Mouse (Mus musculus) lung, embryonic 14.5 days (tissue): ENCODE data around the gene Mymx. TPM values are rescaled to one million over a fixed set of nuclear protein-coding genes. Genes with fewer than 3 reads are reported as not detected.
A peak's percentile ranks its signal among the peaks of the same experiment; 100 is the strongest.

Source experiments
- ATAC-seq: fragments of 200-750 bp; cut with Nextera tagmentation; 2 replicates; pipeline ENCODE4 v1.8.0; 2017; ENCODE audit warnings: mild to moderate bottlenecking, moderate TSS enrichment, moderate library complexity; ENCODE audit not compliant: insufficient read depth
- DNase-seq: peaks from one replicate; pipeline ENCODE4 v3.0.0-alpha.2; 2015
- H3K27ac ChIP-seq: fragments of 300-500 bp; sonication (generic); 2 replicates; pipeline ENCODE4 v1.5.1; 2014; ENCODE audit warnings: low read depth, mild to moderate bottlenecking, moderate library complexity
- H3K27me3 ChIP-seq: fragments of 300-500 bp; sonication (generic); 2 replicates; pipeline ENCODE4 v1.6.1; 2014; ENCODE audit warnings: low read length, control low read depth; ENCODE audit not compliant: insufficient read depth
- H3K36me3 ChIP-seq: fragments of 300-500 bp; sonication (generic); 2 replicates; pipeline ENCODE4 v1.6.1; 2014; ENCODE audit warnings: control low read depth; ENCODE audit not compliant: insufficient read depth
- H3K4me1 ChIP-seq: fragments of 300-500 bp; sonication (generic); 2 replicates; pipeline ENCODE4 v1.6.1; 2014; ENCODE audit warnings: antibody characterized with exemption, control low read depth; ENCODE audit not compliant: insufficient read depth
- H3K4me2 ChIP-seq: fragments of 300-500 bp; sonication (generic); 2 replicates; pipeline ENCODE4 v1.6.1; 2014; ENCODE audit warnings: mild to moderate bottlenecking
- H3K4me3 ChIP-seq: fragments of 300-500 bp; sonication (generic); 2 replicates; pipeline ENCODE4 v1.5.1; 2014; ENCODE audit warnings: low read depth, low read length
- H3K9ac ChIP-seq: fragments of 300-500 bp; sonication (generic); 2 replicates; pipeline ENCODE4 v1.6.1; 2014
- H3K9me3 ChIP-seq: fragments of 300-500 bp; sonication (generic); 2 replicates; pipeline ENCODE4 v1.6.1; 2016; ENCODE audit warnings: low read depth, low read length, control low read depth
- CTCF ChIP-seq: IDR thresholded peaks from 2 replicates; pipeline ENCODE4 v1.5.1; 2016; ENCODE audit warnings: antibody characterized with exemption, low read depth
- WGBS: fragments of 180-500 bp; shearing (Covaris S2); extraction: QIAGEN DNeasy Blood & Tissue Kit; methylation state at CpG from one replicate; pipeline ENCODE4 v1.1.7; 2014; 5-methylcytosine and 5-hydroxymethylcytosine counted together
- polyA plus RNA-seq: library from polyadenylated mRNA; unstranded; fragments of >200 nt; fragmentation: Nextera tagmentation; extraction: Ambion mirVana; gene quantifications from 2 replicates; pipeline ENCODE4 v1.2.1, GENCODE M21; 2014

Gene Mymx
- polyA plus RNA-seq, 1 experiment from 2014 or later, result not detected

DNA sequence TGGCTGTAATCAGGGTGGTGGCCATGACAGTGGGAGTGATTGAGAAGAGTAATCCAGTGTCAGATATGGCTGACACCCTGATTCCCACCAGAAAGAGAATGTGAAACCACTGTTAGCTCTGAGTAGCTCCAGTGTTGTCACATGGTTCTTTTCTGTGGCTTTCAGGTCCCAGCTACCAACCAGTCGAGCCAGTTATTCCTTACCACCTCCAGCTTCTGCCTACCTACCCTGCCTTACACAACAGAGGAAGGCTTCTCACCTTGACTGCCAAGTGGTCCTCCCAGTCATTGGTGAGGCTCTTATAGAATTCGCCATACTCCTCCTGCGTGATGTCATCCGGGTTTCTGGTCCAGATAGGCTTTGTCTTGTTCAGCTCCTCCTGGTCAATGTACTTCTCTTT lies 31.9 kb downstream of the Mymx start:
- H3K27me3 ChIP-seq, result no peaks in the 10 kb centered on the region
- peaks cover 74% of the 10 kb centered on the region for H3K36me3 ChIP-seq
- H3K4me2 ChIP-seq, result peak overlapping the region; percentile 12; the same call in 1 of the 2 replicates
- H3K4me1 ChIP-seq, result peaks cover 10% of the 10 kb centered on the region; the same call in 1 of the 2 replicates
- H3K4me3 ChIP-seq, result no peak overlapping the region
- H3K9ac ChIP-seq, result no peak overlapping the region
- 72% methylated on average over 4 of the region's 4 CpGs for WGBS
- no peak for TF ChIP-seq CTCF
- no peak for DNase-seq
- no peaks in the 10 kb centered on the region for H3K9me3 ChIP-seq
- H3K27ac ChIP-seq, result no peak overlapping the region
- no peak for ATAC-seq

- no peak overlapping the region for H3K4me2 ChIP-seq
- peaks cover 76% of the 10 kb centered on the region for H3K36me3 ChIP-seq
- H3K9me3 ChIP-seq, result no peaks in the 10 kb centered on the region
- no peak overlapping the region for H3K9ac ChIP-seq
- ATAC-seq (no peak), DNase-seq (no peak)
- no peak overlapping the region for H3K27ac ChIP-seq
- H3K27me3 ChIP-seq, result no peaks in the 10 kb centered on the region
- TF ChIP-seq CTCF, result no peak
- H3K4me1 ChIP-seq, result peaks cover 11% of the 10 kb centered on the region
- WGBS, result 85% methylated on average over 12 of the region's 12 CpGs
- no peak overlapping the region for H3K4me3 ChIP-seq
These were observed 32.9 kb downstream of the Mymx start for GRCm38 (mm10) chr17:45568990-45569389.

- no peak overlapping the region for H3K9ac ChIP-seq
These were observed 34.7 kb downstream of the Mymx start for GRCm38 (mm10) chr17:45567162-45567601.

GRCm38 (mm10) chr17:45566360-45567161 lies 35.3 kb downstream of the Mymx start:
- H3K9me3 ChIP-seq, result no peaks in the 10 kb centered on the region
- peak; percentile 58 for DNase-seq
- 0 out of 2 replicates have a peak, but pooled peaks have one; percentile 1 for ATAC-seq
- no peak for TF ChIP-seq CTCF
- no peaks in the 10 kb centered on the region for H3K27me3 ChIP-seq
- no peak overlapping the region; the same call in 1 of the 2 replicates for H3K4me3 ChIP-seq
- peaks cover 10% of the 10 kb centered on the region for H3K4me1 ChIP-seq
- H3K36me3 ChIP-seq, result peaks cover 68% of the 10 kb centered on the region
- H3K9ac ChIP-seq, result no peak overlapping the region
- H3K4me2 ChIP-seq, result no peak overlapping the region
- H3K27ac ChIP-seq, result no peak overlapping the region
- 55% methylated on average over 18 of the region's 18 CpGs for WGBS

More at GRCm38 (mm10) chr17:45567162-45567601, 34.7 kb downstream of the Mymx start:
- ATAC-seq (peak; percentile 16), DNase-seq (peak; percentile 56)
- H3K27ac ChIP-seq, result no peak overlapping the region
- peaks cover 11% of the 10 kb centered on the region for H3K4me1 ChIP-seq
- peak; percentile 28; the same call in 1 of the 2 replicates for TF ChIP-seq CTCF
- no peaks in the 10 kb centered on the region for H3K9me3 ChIP-seq
- no peak overlapping the region for H3K4me2 ChIP-seq
- H3K27me3 ChIP-seq, result no peaks in the 10 kb centered on the region
- peaks cover 74% of the 10 kb centered on the region for H3K36me3 ChIP-seq
- 22% methylated on average over 4 of the region's 4 CpGs for WGBS
- peak overlapping the region; percentile 4; the same call in 1 of the 2 replicates for H3K4me3 ChIP-seq

- Histone ChIP-seq H3K4me3 (no peak overlapping the region), H3K4me2 (no peak overlapping the region), H3K27me3 (no peaks in the 10 kb centered on the region), H3K4me1 (peaks cover 7% of the 10 kb centered on the region), H3K36me3 (peaks cover 62% of the 10 kb centered on the region), H3K9me3 (no peaks in the 10 kb centered on the region), H3K9ac (no peak overlapping the region), H3K27ac (no peak overlapping the region)
- TF ChIP-seq CTCF, result no peak
- 52% methylated on average over 1 of the region's 1 CpGs for WGBS
- ATAC-seq, result no peak
- DNase-seq, result no peak
These were observed 35.9 kb downstream of the Mymx start for GRCm38 (mm10) chr17:45566031-45566359.

DNA sequence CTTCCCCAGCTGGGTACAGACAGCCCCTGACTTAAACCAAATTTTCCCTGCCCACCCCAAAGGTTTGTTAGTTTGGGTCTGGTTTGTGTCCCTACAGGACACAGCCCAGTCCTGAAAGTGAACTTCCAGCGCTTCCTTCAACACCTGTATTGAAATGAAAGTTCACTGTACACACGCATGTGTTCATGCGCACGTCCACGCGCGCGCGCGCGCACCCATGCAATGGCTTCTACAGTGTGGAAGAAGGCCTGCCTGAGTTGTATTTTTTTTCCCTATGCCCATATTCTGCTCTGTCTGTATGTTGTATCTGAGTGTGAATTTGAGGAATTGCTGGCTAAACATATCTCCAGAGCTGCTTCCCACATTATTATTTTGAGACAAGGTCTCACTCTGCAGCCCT lies 36.8 kb downstream of the Mymx start:
- Histone ChIP-seq H3K27ac (peak overlapping the region; percentile 72; the same call in 1 of the 2 replicates), H3K9me3 (no peaks in the 10 kb centered on the region), H3K9ac (peak overlapping the region; percentile 91), H3K4me2 (peak overlapping the region; percentile 98), H3K27me3 (no peaks in the 10 kb centered on the region), H3K4me3 (peak overlapping the region; percentile 74), H3K36me3 (peaks cover 53% of the 10 kb centered on the region), H3K4me1 (peaks cover 7% of the 10 kb centered on the region)
- ATAC-seq (no peak), DNase-seq (no peak)
- no peak for TF ChIP-seq CTCF
- WGBS, result 94% methylated on average over 11 of the region's 11 CpGs

GRCm38 (mm10) chr17:45564531-45565084 lies 37.3 kb downstream of the Mymx start:
- ATAC-seq (no peak), DNase-seq (peak; percentile 30)
- H3K4me1 ChIP-seq, result peaks cover 7% of the 10 kb centered on the region
- H3K9ac ChIP-seq, result peak overlapping the region; percentile 91
- H3K4me2 ChIP-seq, result peak overlapping the region; percentile 98
- TF ChIP-seq CTCF, result no peak
- H3K36me3 ChIP-seq, result peaks cover 48% of the 10 kb centered on the region
- peak overlapping the region; percentile 74 for H3K4me3 ChIP-seq
- H3K27ac ChIP-seq, result peak overlapping the region; percentile 72
- no peaks in the 10 kb centered on the region for H3K9me3 ChIP-seq
- H3K27me3 ChIP-seq, result no peaks in the 10 kb centered on the region
- 8% methylated on average over 18 of the region's 18 CpGs for WGBS
